Mouse (Mus musculus) Patski (cell line): ENCODE data around the gene Snrnp27. TPM values are rescaled to one million over a fixed set of nuclear protein-coding genes. Genes with fewer than 3 reads are reported as not detected.

Experiments used
- ATAC-seq: fragments of 100-300 bp; one replicate; pipeline ENCODE4 v1.8.0; 2021
- CTCF ChIA-PET: fragments of 350-600 bp; sonication (Branson Sonifier 250); formaldehyde crosslinking; loops from one replicate; lab custom pipeline; 2022; ENCODE audit warnings: inconsistent platforms; lab: Charles Lee
- POLR2A ChIA-PET: fragments of 350-600 bp; sonication (Branson Sonifier 250); formaldehyde crosslinking; loops from one replicate; lab custom pipeline; 2022; ENCODE audit warnings: antibody characterized with exemption, inconsistent platforms; lab: Charles Lee
- DNase-seq: peaks from one replicate; pipeline ENCODE4 v3.0.0-alpha.2; 2011; ENCODE audit warnings: low read depth, low spot score
- H3K27me3 ChIP-seq: fragments of 371-371 bp; one replicate; pipeline ENCODE4 v1.5.1; 2021
- CTCF ChIP-seq: fragments of 100-300 bp; IDR thresholded peaks from one replicate; pipeline ENCODE4 v1.5.1; 2021
- in situ Hi-C: fragments of 300-500 bp; cut with MboI; formaldehyde crosslinking; loops from 3 replicates; pipeline ENCODE4 v1.11.1; 2018; ENCODE audit warnings: low pct_unique_long_range_greater_than_20kb, mixed read lengths
- polyA plus RNA-seq: library from polyadenylated mRNA; unstranded; gene quantifications from one replicate; pipeline ENCODE4 v1.2.3, GENCODE M21; 2021

Gene Snrnp27
- polyA plus RNA-seq, 1 experiment from 2014 or later: 104 TPM

- TF ChIP-seq CTCF: peak; percentile 66
- ATAC-seq: no peak
- H3K27me3 ChIP-seq: no peaks in the 10 kb centered on the region
- in situ Hi-C loops: no loop called here
- no peak for DNase-seq
- POLR2A ChIA-PET: no interaction called here
- CTCF ChIA-PET: interaction anchor here (0.9 to 1.8 kb wide), 4 partner anchors 11 to 24 kb away, joined by 3 to 5 read pairs (median 4); no protein-coding TSS in a partner anchor
Measured at GRCm38 (mm10) chr6:86694465-86694864, 10.1 kb upstream of the Snrnp27 start.

GRCm38 (mm10) chr6:86689671-86690070 is 5.3 kb upstream of the Snrnp27 start:
- TF ChIP-seq CTCF: no peak
- CTCF ChIA-PET: interaction anchor here (1.1 to 1.2 kb wide), 2 partner anchors 9 to 117 kb away, joined by 3 read pairs; no protein-coding TSS in a partner anchor
- no peaks in the 10 kb centered on the region for H3K27me3 ChIP-seq
- ATAC-seq: no peak
- in situ Hi-C loops: no loop called here
- DNase-seq: no peak
- POLR2A ChIA-PET: no interaction called here

GRCm38 (mm10) chr6:86686971-86687370 is 2.6 kb upstream of the Snrnp27 start:
- no peaks in the 10 kb centered on the region for H3K27me3 ChIP-seq
- CTCF ChIA-PET: no interaction called here
- in situ Hi-C loops: no loop called here
- TF ChIP-seq CTCF: no peak
- peak; percentile 65 for ATAC-seq
- POLR2A ChIA-PET: interaction anchor here (0.7 kb wide), 1 partner anchor 47 kb away, joined by 5 read pairs; no protein-coding TSS in a partner anchor
- peak; percentile 86 for DNase-seq

- ChIA-PET POLR2A (no interaction called here), CTCF (interaction anchor here (1.0 kb wide), 2 partner anchors 9 to 153 kb away, joined by 3 read pairs; no protein-coding TSS in a partner anchor)
- DNase-seq (no peak), ATAC-seq (no peak)
- in situ Hi-C loops: no loop called here
- H3K27me3 ChIP-seq: no peaks in the 10 kb centered on the region
- TF ChIP-seq CTCF: no peak
Measured at GRCm38 (mm10) chr6:86684655-86685011, 311 bp upstream of the Snrnp27 start.

GRCm38 (mm10) chr6:86681289-86681688 is 3.0 kb downstream of the Snrnp27 start:
- no peak for TF ChIP-seq CTCF
- POLR2A ChIA-PET: no interaction called here
- DNase-seq: no peak
- no peak for ATAC-seq
- CTCF ChIA-PET: no interaction called here
- in situ Hi-C loops: no loop called here
- H3K27me3 ChIP-seq: no peaks in the 10 kb centered on the region

- ChIA-PET CTCF (interaction anchor here (1.4 to 1.6 kb wide), 2 partner anchors 12 to 24 kb away, joined by 3 to 5 read pairs; no protein-coding TSS in a partner anchor), POLR2A (no interaction called here)
- H3K27me3 ChIP-seq: no peaks in the 10 kb centered on the region
- in situ Hi-C loops: loop anchor here (10.0 kb wide), 1 partner anchor 244 kb away; the partner anchor contains the start of gene C87436
- ATAC-seq (peak; percentile 47), DNase-seq (peak; percentile 73)
- TF ChIP-seq CTCF: no peak
Measured at GRCm38 (mm10) chr6:86678341-86678740, 6.0 kb downstream of the Snrnp27 start.

GRCm38 (mm10) chr6:86670873-86671272 is 13.4 kb downstream of the Snrnp27 start:
- H3K27me3 ChIP-seq: no peaks in the 10 kb centered on the region
- ATAC-seq: no peak
- in situ Hi-C loops: loop anchor here (5.0 to 10.0 kb wide), 2 partner anchors 124 to 236 kb away; partner anchors contain the start of gene C87436
- TF ChIP-seq CTCF: no peak
- ChIA-PET POLR2A (no interaction called here), CTCF (interaction anchor here (0.7 to 1.8 kb wide), 10 partner anchors 12 to 141 kb away, joined by 3 to 12 read pairs (median 4); no protein-coding TSS in a partner anchor)
- no peak for DNase-seq

GRCm38 (mm10) chr6:86669240-86669727 is 15.0 kb downstream of the Snrnp27 start:
- peak; percentile 98 for ATAC-seq
- in situ Hi-C loops: loop anchor here (5.0 kb wide), 1 partner anchor 67 kb away; no protein-coding TSS in a partner anchor
- ChIA-PET CTCF (interaction anchor here (1.3 to 1.6 kb wide), 2 partner anchors 122 to 124 kb away, joined by 5 to 9 read pairs; no protein-coding TSS in a partner anchor), POLR2A (interaction anchor here (0.6 kb wide), 1 partner anchor 16 kb away, joined by 4 read pairs; no protein-coding TSS in a partner anchor)
- TF ChIP-seq CTCF: no peak
- DNase-seq: peak; percentile 98
- H3K27me3 ChIP-seq: no peaks in the 10 kb centered on the region

GRCm38 (mm10) chr6:86668580-86669239 is 15.6 kb downstream of the Snrnp27 start, which contains the start of gene Mxd1:
Gene Mxd1 (minus strand): TSS chr6:86669161.
- no peak for TF ChIP-seq CTCF
- ChIA-PET POLR2A (interaction anchor here (0.6 to 1.2 kb wide), 3 partner anchors 17 to 231 kb away, joined by 3 to 4 read pairs (median 3); no protein-coding TSS in a partner anchor), CTCF (interaction anchor here (1.6 kb wide), 1 partner anchor 123 kb away, joined by 9 read pairs; no protein-coding TSS in a partner anchor)
- H3K27me3 ChIP-seq: no peaks in the 10 kb centered on the region
- in situ Hi-C loops: loop anchor here (5.0 kb wide), 1 partner anchor 66 kb away; no protein-coding TSS in a partner anchor
- ATAC-seq (peak; percentile 5), DNase-seq (no peak)

- POLR2A ChIA-PET: no interaction called here
- DNase-seq: no peak
- TF ChIP-seq CTCF: no peak
- no peak for ATAC-seq
- CTCF ChIA-PET: no interaction called here
- no peaks in the 10 kb centered on the region for H3K27me3 ChIP-seq
- in situ Hi-C loops: loop anchor here (5.0 kb wide), 1 partner anchor 65 kb away; no protein-coding TSS in a partner anchor
Measured at GRCm38 (mm10) chr6:86667061-86667460, 17.3 kb downstream of the Snrnp27 start.
